Comparison of ENCODE assay signal across 1 mouse cellular context in the genomic region with DNA sequence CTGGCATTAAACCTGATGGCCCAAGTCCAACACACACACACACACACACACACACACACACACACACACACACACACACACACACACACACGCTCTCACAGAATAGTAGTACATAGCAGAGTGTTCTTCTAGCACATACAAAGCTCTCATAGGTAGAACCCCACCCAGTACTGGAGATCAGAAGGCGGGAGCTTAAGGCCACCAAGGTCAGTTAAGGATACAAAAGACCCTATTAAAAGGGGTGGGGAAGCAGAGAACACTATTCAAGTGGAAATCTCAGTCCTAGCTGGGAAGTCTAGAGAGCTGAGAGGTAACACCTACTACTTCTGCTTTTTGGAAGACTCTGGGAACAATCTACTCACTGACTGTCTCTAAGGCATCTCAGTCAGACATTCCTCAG.
TF ChIP-seq lines count a peak whose summit lies in the region.

No protein-coding gene starts in this region.

TF ChIP-seq in MEL, 35 proteins besides CTCF, POLR2A, EP300 and RAD21:
- TF ChIP-seq SMC3 (IDR thresholded peaks at IDR 0.05; ENCODE audit: low read depth, low read length) (no peak), POLR2AphosphoS2 (IDR thresholded peaks at IDR 0.05; ENCODE audit: low read length) (no peak), ETS1 (IDR thresholded peaks at IDR 0.05; ENCODE audit: low read depth, low read length) (no peak), TAL1 (IDR thresholded peaks at IDR 0.05; ENCODE audit: low read length) (no peak), BHLHE40 (IDR thresholded peaks at IDR 0.05; ENCODE audit: borderline replicate concordance, low read depth, low read length) (no peak), POLR2AphosphoS5 (IDR thresholded peaks at IDR 0.05; ENCODE audit: borderline replicate concordance, low read depth, low read length) (no peak), TCF12 (IDR thresholded peaks at IDR 0.05; ENCODE audit: low read depth, low read length) (no peak), NRF1 (IDR thresholded peaks at IDR 0.05; ENCODE audit: insufficient read depth, low read depth, low read length, poor library complexity, severe bottlenecking) (no peak), ELF1 (IDR thresholded peaks at IDR 0.05; ENCODE audit: low read depth, low read length) (no peak), ZNF384 (IDR thresholded peaks at IDR 0.05; ENCODE audit: low read depth, low read length) (no peak), CHD2 (IDR thresholded peaks at IDR 0.05; ENCODE audit: low read length) (no peak), MYB (IDR thresholded peaks at IDR 0.05; ENCODE audit: low read depth, low read length) (no peak), GATA1 (IDR thresholded peaks at IDR 0.05; ENCODE audit: low read depth, low read length) (no peak), USF1 (IDR thresholded peaks at IDR 0.05; ENCODE audit: low read depth, low read length) (no peak), TBP (IDR thresholded peaks at IDR 0.05; ENCODE audit: low read depth, low read length) (no peak), MEF2A (IDR thresholded peaks at IDR 0.05; ENCODE audit: extremely low read depth, insufficient replicate concordance, low read depth, low read length, poor library complexity, severe bottlenecking) (no peak), MAFK (IDR thresholded peaks at IDR 0.05; ENCODE audit: borderline replicate concordance, low read depth, low read length) (no peak), CHD1 (IDR thresholded peaks at IDR 0.05; ENCODE audit: low read depth, low read length) (no peak), USF2 (IDR thresholded peaks at IDR 0.05; ENCODE audit: borderline replicate concordance in 1 of 2, insufficient read depth in 1 of 2, low read depth in 1 of 2, low read length in 2 of 2) (no peak), KAT2A (conservative IDR thresholded peaks at IDR 0.05; ENCODE audit: low read depth, low read length) (no peak)
TF ChIP-seq in MEL: peak in this region for 0.
